Mouse (Mus musculus): ENCODE measurements around the gene Angpt4. TPM values are rescaled to one million over a fixed set of nuclear protein-coding genes. Genes with fewer than 3 reads are reported as not detected.
A peak's percentile ranks its signal among the peaks of the same experiment; 100 is the strongest.

The Angpt4 gene
- total RNA-seq, 2 experiments from 2014 or later = 0.11 to 0.15 TPM

DNA sequence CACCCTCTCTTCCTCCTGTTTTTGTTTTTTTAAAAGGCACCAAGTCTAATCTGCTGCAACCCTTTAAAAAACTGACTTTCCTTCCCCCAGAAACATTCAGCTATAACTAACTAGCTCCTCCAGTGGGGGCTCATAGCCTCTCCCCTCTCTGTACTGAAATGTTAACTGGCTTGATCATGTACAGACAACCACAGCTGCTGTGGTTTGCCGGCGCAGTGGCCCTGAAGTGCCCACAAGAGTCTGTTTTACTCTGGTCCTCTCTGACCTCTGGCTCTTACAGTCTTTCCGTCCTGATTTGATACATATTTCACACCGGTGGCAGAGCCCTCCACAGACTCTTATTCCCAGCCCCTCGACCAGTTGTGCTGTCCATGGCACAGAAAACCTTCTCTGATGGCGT lies 70.3 kb downstream of the Angpt4 start:
- DNase-seq = no peak

DNA sequence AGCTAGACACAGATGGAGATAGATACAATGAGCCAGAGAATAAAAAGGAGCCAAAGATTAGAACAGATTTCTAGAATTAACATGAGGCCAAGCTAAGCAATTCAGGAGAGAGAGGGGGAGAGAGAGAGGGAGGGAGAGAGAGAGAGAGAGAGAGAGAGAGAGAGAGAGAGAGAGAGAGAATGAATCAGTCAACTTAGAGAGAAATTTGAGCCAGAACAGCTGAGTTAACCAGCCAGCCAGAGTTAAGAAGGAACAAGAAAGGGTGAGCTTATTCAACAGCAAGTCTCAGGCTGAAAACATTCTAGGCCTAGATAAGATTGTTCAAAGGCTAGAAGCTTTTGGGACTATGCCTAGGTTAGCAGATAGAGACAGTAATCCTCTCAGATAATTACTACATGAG lies 71.5 kb downstream of the Angpt4 start:
- DNase-seq = no peak

DNA sequence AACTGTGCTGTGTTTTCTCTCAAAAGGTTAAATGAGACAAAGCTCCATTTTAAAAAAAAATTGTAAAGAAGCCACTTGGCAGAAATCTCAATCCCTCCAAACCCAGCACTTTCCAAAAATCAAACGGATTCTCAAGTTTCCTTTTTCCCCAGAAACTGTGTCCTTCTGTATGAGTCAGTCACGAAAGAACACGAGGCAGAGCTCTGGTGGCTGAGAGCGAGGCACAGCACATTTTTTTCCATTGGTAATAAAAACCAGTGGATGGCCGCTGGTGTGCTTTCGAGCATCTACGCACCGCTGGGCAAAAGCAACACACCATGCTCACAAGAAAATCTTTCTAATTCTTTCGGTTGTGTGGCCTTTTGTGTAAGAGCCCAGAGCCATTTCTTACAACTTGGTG lies 73.0 kb downstream of the Angpt4 start:
- no peak for DNase-seq

DNA sequence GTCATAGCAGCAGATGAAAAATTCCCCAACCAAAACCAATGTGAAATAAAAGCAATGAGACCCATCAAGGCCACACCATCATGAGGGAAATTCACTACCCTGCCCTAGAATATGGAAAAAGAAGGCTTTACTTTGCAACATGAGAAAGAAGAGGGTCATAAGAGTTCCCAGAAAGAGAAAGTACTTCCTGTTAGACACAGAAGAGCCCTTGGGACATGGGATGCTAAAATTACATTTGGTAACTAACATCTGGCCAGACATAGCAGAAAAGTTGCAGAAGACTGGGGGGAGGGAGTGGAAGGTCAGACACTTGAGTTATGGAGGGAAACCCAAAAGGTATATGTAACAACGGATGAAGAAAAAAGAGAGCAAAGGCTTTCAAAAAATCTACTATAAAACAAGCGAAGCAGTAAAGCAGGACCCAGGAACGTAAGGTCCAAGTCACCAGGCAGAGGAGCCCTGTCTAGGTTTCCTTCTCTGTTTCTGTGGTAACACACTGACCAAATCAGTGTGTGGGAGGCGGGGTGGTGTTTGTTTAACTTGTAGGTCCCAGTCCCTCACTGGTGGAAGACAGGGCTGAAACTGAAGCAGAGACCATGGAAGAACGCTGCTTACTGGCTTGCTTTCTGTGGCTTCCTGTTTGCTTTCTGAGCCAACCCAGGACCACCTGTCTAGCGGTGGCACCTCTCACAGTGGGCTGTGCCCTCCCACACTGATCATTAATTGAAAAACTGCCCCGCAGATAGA lies 74.6 kb downstream of the Angpt4 start:
- no peak for DNase-seq

DNA sequence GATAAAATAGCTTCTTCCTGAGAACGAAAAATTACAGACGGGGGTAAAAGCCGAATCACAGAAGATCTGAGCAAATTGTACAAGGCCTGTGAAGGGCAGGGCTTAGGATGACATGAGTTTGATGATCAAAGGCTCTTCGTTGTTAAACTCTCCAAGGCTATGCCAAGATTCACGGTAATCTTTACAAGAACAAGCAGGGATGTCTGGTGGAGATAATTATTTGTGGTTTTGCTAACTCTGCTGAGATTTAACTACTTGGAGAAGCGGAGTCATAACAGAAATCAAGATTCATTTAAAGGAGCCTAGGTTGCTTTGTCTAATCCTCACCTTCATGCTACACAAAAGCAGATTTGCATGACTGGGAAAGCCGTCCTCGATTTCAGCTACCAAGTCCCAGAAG lies 75.9 kb downstream of the Angpt4 start:
- no peak for DNase-seq

DNA sequence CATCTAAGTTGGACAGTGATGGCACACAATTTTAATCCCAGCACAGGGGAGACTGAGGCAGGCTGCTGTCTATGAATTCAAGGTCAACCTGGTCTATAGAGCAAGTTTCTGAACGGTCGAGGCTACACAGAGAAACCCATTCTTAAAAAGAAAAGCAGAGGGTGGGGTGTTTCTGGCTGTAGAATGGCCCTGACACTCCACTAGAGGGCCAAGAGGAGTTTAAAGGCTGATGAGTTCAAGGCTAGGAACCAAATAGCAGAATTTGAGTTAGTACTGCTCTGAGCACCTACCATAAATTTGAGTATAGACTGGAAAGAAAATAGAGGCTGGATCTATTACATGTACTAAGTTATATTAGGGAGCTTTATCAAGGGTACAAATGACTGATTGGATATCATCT lies 78.0 kb downstream of the Angpt4 start:
- DNase-seq = no peak

DNA sequence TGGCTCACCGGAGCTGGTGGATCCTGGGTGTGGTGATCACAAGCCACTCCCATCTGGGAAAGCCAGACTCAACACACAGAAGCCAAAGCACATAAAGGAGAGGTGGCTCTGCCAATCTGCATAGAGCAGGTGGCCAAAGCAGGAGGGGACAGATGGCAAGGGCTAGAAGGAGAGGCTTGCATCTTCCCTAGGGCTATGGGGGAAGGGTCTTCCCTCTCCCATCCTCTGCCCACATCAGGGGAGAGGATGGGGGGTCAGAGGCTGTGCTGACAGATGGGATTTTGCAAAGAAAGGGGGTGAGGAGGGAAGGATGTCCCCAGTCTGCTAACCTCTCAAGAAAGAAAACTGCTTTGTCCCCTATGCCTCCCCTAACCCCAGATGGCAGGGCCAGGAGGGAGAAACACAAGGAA lies 80.0 kb downstream of the Angpt4 start:
- DNase-seq = no peak

DNA sequence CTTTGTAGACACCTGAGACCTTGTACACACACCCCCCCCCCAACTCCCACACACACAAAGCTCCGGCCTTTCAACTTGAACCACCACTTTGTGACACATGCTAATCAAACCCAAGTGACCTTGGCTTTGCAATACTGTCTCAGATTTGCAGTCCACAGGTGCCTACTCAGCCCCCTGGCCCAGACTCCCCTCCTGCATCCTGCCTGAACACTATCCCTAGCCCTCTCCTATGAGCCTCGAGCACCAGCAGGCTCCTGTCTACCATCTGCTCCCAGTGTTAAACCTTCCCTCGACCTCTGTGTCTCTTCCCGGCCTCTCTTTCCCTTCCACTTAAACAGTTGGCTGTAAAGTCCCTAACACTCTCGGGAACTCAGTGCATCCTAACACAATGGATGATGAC lies 80.4 kb downstream of the Angpt4 start:
- no peak for DNase-seq

DNA sequence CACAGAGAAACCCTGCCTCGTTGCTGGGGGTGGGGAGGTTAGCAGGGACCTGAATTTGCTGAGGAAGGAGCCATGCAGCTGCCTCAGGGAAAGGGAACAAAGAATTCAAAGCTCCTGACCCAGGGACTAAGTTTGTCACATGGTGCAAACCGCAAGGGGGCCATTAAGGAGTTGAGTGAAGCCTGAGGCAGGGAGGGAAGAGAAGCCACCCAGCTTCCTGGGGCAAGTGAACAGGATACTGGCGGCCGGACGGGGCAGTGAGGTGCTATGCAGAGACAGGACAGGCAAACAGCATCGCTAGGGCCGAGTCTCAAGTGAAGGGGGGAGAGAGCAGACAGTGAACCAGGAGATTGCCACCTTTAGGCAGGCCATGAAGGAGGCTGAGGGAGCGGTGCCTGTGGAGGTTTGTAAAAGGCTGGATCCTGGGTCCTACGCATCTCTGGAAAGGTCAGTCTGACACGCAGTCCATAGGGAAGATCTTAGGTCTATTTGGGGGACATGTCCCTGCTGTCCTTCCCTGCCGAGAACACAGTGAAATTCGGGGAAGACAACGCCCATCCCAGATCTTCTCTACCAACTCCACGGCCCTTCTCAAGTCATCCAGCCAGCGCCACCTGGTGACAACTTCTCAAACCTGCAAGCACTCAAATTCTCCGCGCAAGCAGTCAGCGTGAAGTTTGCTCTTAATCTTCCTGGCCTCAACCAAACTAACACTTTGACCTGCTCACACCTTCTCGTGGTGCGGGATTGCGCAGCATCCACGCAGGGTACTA lies 83.5 kb downstream of the Angpt4 start:
- DNase-seq = peak; percentile 53

Small RNA genes lying within 50 kb of the gene (microRNA-seq; reads per million reads assigned to microRNA genes)
- gene Mir1953 (ENCODE audit: borderline replicate concordance in 2 of 2) = 0 reads per million in 2 experiments

Other genes with a start within 250 kb of the Angpt4 start
- not detected for gene Rad21l, start 242.7 kb upstream of the Angpt4 start, total RNA-seq (2021)
- gene Tmem74b, start 209.2 kb upstream of the Angpt4 start, total RNA-seq (2021) = 1 to 10 TPM in 1 of 2 experiments, under 1 TPM in 1; 0.62 to 1.3 TPM
- gene Psmf1, start 167.0 kb upstream of the Angpt4 start, total RNA-seq (2021) = 10 to 100 TPM; 15.3 to 17.9 TPM
- gene Rspo4, start 68.3 kb upstream of the Angpt4 start, total RNA-seq (2021) = not detected
- 1 to 10 TPM; 2.2 to 2.9 TPM for gene Fam110a, start 69.0 kb downstream of the Angpt4 start, total RNA-seq (2021)
- under 1 TPM; 0.94 to 1.00 TPM for gene Slc52a3, start 85.3 kb downstream of the Angpt4 start, total RNA-seq (2021)
- not detected for gene Scrt2, start 170.3 kb downstream of the Angpt4 start, total RNA-seq (2021)
- 10 to 100 TPM; 18.8 to 24.8 TPM for gene Srxn1, start 194.3 kb downstream of the Angpt4 start, total RNA-seq (2021)
- gene Tcf15, start 232.4 kb downstream of the Angpt4 start, total RNA-seq (2021) = 10 to 100 TPM; 11.2 to 12.4 TPM

All from gastrocnemius, postnatal 25 days (tissue).